Mouse (Mus musculus) lung, postnatal 14 days (tissue): Measurements from ENCODE around the gene Olfr554.
A peak's percentile ranks its signal among the peaks of the same experiment; 100 is the strongest.
"Not testable (repeated sequence)": the region's sequence is repeated elsewhere in the genome, so short reads cannot be mapped to it uniquely, and the experiment has no call there.

Experiments
- DNase-seq: peaks from one replicate; pipeline ENCODE4 v3.0.0; 2021

Gene Olfr554

DNA sequence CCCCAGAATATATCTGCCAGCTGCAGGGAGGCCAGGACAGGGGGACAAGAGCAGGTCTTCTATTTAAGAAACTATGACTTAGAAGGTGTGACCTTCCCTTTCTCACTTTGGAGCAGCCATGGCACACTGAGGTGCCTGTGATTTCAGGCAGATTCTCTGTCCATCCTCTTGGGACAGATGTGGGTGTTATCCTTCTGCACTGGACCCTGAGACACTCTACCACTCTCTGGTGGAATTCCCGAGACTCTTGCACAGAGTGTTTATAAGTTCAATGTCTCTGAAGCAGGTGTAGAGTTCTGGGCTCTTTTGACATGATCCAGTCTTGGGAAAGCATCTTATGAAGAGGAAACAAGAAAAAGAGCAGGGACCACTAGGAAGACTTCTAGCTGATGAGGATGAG lies at the start of gene Olfr554:
TSS of gene Olfr554 (plus strand) at position 301 of the 400 bp plus-strand sequence.
- no peak for DNase-seq

- no peak for DNase-seq
These were observed 46.4 kb upstream of the Olfr554 start, which contains the start of gene Olfr551 for GRCm38 (mm10) chr7:102591786-102592185. Gene Olfr551, minus strand, starts transcription at chr7:102591886.

- DNase-seq, result no peak
These were observed 40.7 kb upstream of the Olfr554 start, which contains the start of gene Olfr552 for GRCm38 (mm10) chr7:102597378-102598031. Gene Olfr552, plus strand, starts transcription at chr7:102597770.

DNA sequence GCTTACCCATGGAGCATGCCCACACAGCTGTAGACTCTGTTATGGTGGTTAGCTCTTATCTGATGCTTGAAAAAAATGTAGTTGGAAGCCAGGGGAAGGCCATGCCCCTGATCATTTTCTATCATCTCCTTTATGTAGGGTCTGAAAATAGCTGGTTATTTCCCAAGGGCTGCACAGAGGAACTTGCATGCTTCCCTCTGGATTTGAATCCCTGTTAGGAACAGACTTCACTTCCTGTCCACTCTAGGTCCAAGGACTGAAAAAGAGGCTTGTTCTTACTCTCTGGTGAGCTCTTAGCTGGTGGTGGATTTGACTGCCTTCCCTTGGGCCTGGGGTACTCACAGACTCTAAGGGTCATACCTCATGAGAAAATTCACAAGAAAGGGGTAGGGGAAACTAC lies 20.1 kb upstream of the Olfr554 start, which contains the start of gene Olfr553:
TSS of gene Olfr553 (minus strand) at position 101 of the 400 bp plus-strand sequence.
- no peak for DNase-seq

GRCm38 (mm10) chr7:102619608-102620007 lies 18.6 kb upstream of the Olfr554 start:
- peak; percentile 60 for DNase-seq

DNA sequence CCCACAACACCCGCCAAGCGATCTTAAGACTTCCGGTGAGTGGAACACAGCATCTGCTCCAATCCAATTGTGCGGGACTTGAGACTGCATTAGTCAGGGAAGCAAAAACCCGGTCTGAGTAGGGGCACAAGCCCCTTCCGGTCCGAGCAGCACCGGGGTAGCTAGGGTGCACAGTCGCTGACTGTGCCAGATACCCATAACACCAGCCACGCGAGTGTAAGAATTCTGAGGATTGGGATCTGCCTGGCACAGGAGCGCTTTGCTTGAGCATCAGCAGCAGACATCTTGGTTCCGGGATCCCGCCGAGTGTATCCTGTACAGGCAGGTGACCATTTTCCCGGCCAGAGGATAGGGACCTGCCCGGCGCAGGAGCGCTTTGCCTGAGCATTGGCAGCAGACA lies 17.9 kb upstream of the Olfr554 start:
- DNase-seq, result not testable (repeated sequence)

GRCm38 (mm10) chr7:102636665-102637064 lies 1.6 kb upstream of the Olfr554 start:
- DNase-seq, result peak; percentile 75

DNA sequence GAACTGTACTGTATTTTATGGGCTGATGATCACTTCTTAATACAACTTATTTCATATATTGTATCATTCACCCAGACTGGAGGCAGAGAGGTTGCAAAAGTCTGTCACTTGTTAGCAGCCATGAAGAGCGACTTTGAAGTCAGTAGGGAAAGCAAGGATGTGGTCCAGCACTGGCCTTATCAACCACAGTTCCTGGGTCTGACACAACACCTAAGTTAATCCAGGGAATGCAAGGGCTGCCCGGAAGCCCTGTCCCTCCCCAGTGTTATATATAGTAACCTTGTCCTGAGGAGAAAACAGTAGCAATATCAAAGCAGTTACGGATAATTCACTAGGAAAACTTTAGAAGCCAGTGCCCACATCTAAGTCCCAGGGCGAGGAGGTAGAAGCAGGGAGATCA lies 6.7 kb downstream of the Olfr554 start:
- DNase-seq, result not testable (repeated sequence)

DNA sequence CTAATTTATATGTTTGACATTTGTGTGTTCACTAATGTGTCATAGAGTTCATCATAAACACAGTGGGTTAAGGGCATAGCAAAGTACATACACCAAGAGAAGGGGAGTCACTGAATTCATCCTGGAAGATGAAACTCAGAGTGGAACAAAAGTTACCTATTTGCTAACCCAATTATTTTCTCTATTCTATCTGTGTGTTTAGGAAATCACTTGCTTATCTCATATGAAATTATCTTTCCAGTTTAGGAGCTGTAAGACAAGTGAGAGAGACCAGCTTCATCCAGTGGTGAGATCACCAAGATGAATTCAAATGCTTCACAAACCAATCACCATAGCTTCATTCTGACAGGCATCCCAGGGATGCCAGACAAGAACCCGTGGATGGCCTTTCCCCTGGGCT lies 20.3 kb downstream of the Olfr554 start, which contains the start of gene Olfr555:
TSS of gene Olfr555 (plus strand) at position 301 of the 400 bp plus-strand sequence.
- no peak for DNase-seq

- no peak for DNase-seq
These were observed 26.4 kb downstream of the Olfr554 start, which contains the start of gene Olfr556 for GRCm38 (mm10) chr7:102664599-102664998. Gene Olfr556, plus strand, starts transcription at chr7:102664899.

DNA sequence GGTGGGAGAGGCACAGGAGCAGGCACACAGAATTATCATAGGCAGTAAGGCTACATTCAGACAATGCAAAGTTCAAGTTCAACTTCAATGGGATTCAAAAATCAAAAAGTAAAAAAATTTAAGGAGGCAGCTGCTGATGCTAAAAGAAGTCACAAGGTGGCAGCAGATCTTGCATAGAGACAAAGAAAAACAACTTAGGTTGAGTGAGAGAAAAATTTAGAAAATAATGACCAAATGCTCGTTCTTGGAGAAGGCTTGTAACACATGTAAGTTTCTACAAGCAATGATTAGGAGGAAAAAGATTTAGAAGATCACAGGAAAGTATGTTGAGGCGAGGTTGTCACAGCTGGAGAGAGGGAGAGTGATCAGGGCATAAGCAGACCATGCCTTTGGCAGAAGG lies 27.1 kb downstream of the Olfr554 start:
- DNase-seq, result no peak

GRCm38 (mm10) chr7:102676225-102676624 lies 38.0 kb downstream of the Olfr554 start:
- no peak for DNase-seq

DNA sequence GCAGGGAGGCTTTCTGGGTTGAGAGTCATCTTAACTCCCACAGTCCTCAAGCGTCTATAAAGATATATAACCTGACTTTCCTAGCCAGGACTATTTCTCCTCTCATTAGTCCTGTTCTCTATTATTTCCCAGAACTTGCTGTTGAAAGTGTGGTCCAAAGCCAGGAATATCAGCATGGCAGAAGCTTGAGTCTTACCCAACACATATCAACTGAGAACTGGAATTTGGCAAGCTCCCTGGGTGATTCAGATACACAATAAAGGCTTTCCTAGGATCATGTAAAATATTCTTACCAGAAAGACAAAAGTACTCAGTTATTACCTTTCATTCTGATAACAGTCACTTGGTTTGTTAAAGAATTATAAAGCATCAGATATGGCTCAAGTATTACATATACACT lies 43.7 kb downstream of the Olfr554 start:
- no peak for DNase-seq

DNA sequence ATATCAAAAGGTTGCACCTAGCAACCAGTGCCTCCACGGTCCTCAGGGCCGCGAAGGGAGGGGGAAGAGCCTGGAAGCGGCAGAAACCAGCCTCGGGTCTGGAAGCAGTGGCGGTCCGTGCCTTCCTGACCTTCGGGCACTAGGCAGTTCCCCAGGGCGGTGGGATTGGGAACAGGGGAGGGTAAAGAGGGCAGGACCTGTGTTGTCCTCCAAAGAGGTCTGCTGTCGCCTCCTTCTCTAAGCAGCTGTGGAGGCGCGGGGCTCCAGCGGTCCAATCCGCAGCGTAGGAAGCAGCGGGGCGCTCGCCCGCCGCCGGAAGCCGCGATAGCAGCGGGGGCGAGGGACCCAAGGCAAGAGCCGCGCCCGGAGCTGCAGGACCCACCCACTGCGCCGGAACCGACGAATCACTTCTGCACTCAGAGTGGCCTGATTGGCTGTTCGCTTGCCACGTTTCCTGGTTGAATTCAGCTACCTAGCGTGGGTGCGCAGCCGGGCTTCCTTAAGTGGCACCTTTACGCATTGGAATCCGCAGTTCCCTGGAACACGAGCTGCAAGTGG lies 48.8 kb downstream of the Olfr554 start, which contains the start of gene Trim68:
TSS of gene Trim68 (minus strand) at position 384 of the 558 bp plus-strand sequence.
- DNase-seq, result peak; percentile 90
